Mouse (Mus musculus) spleen, adult 2 months (tissue): ENCODE data around the gene Notch2.

Experiments used
- CTCF ChIP-seq: fragments of 200-500 bp; IDR thresholded peaks from 2 replicates; pipeline ENCODE4 v1.5.1; 2011; ENCODE audit warnings: mild to moderate bottlenecking, inconsistent platforms; ENCODE audit not compliant: insufficient read depth, insufficient read length, insufficient replicate concordance; ENCODE audit errors: extremely low read depth
- POLR2A ChIP-seq: fragments of 200-500 bp; IDR thresholded peaks from 2 replicates; pipeline ENCODE4 v1.6.1; 2011; ENCODE audit warnings: low read depth, low read length, inconsistent platforms

GRCm38 (mm10) chr3:98045465-98046148 is 32.3 kb downstream of the Notch2 start:
- TF ChIP-seq CTCF = no peak
- no peak for TF ChIP-seq POLR2A
